Mouse (Mus musculus) ES-E14 (cell line): ENCODE data around the gene Ociad2.

Source experiments
- CHD2 ChIP-seq: IDR thresholded peaks from 2 replicates; pipeline ENCODE4 v1.6.1; 2014; ENCODE audit warnings: mild to moderate bottlenecking, low read depth, low read length, inconsistent platforms
- HCFC1 ChIP-seq: IDR thresholded peaks from 2 replicates; pipeline ENCODE4 v1.6.1; 2012; ENCODE audit warnings: low read length, inconsistent platforms, borderline replicate concordance; ENCODE audit not compliant: insufficient read depth
- ZC3H11A ChIP-seq: IDR thresholded peaks from 2 replicates; pipeline ENCODE4 v1.6.1; 2012; ENCODE audit warnings: low read depth, mild to moderate bottlenecking, inconsistent platforms, low read length, borderline replicate concordance

- TF ChIP-seq HCFC1 = no peak
- no peak for TF ChIP-seq ZC3H11A
- TF ChIP-seq CHD2 = no peak
Observed at GRCm38 (mm10) chr5:73311458-73311857, 29.4 kb downstream of the Ociad2 start.
